Mouse (Mus musculus) small intestine, adult 2 months (tissue): Measurements from ENCODE around the gene Kndc1. TPM values are rescaled to one million over a fixed set of nuclear protein-coding genes. Genes with fewer than 3 reads are reported as not detected.
A peak's percentile ranks its signal among the peaks of the same experiment; 100 is the strongest.

Source experiments
- H3K27ac ChIP-seq: fragments of 200-500 bp; 2 replicates; pipeline ENCODE4 v1.5.1; 2012; ENCODE audit warnings: low read depth, low read length, control low read depth, inconsistent platforms; ENCODE audit not compliant: insufficient read depth
- H3K27me3 ChIP-seq: fragments of 200-500 bp; 2 replicates; pipeline ENCODE4 v1.6.1; 2012; ENCODE audit warnings: mild to moderate bottlenecking, moderate library complexity, low read length, inconsistent platforms; ENCODE audit not compliant: control insufficient read depth, insufficient read depth
- H3K36me3 ChIP-seq: fragments of 200-500 bp; 2 replicates; pipeline ENCODE4 v1.6.1; 2012; ENCODE audit warnings: mild to moderate bottlenecking, low read length, control low read depth, inconsistent platforms; ENCODE audit not compliant: control insufficient read depth, insufficient read depth
- H3K4me1 ChIP-seq: fragments of 200-500 bp; 2 replicates; pipeline ENCODE4 v1.6.1; 2012; ENCODE audit warnings: low read length, inconsistent platforms, mixed read lengths; ENCODE audit not compliant: control insufficient read depth, insufficient read depth, insufficient read length
- H3K4me3 ChIP-seq: fragments of 200-500 bp; 2 replicates; pipeline ENCODE4 v1.5.1; 2012; ENCODE audit warnings: low read depth, mild to moderate bottlenecking, control low read depth, inconsistent platforms, low read length, moderate library complexity
- CTCF ChIP-seq: fragments of 200-500 bp; IDR thresholded peaks from 2 replicates; pipeline ENCODE4 v1.5.1; 2012; ENCODE audit warnings: low read depth, mild to moderate bottlenecking, control low read depth, inconsistent platforms, low read length, moderate library complexity, mixed read lengths; ENCODE audit not compliant: insufficient replicate concordance, insufficient read length; ENCODE audit errors: extremely low read depth
- POLR2A ChIP-seq: fragments of 200-500 bp; IDR thresholded peaks from 2 replicates; pipeline ENCODE4 v1.6.1; 2012; ENCODE audit warnings: low read depth, mild to moderate bottlenecking, control low read depth, inconsistent platforms, low read length, moderate library complexity
- WGBS: fragments of 180-500 bp; shearing (Covaris S2); methylation state at CpG from one replicate; pipeline ENCODE4 v1.1.7; 2018; 5-methylcytosine and 5-hydroxymethylcytosine counted together
- polyA plus RNA-seq: library from polyadenylated mRNA; depleted of rRNA; stranded (reverse); fragments of >200 nt; gene quantifications from 2 replicates; pipeline ENCODE4 v1.2.3, GENCODE M21; 2012

Kndc1 gene
- polyA plus RNA-seq, 1 experiment, result 0.16 TPM

- H3K4me3 ChIP-seq, result no peak overlapping the region
- TF ChIP-seq POLR2A, result no peak
- no peak for TF ChIP-seq CTCF
- WGBS, result 0% methylated on average over 1 of the region's 1 CpGs
- H3K27me3 ChIP-seq, result peaks cover 10% of the 10 kb centered on the region
- H3K4me1 ChIP-seq, result 0 out of 2 replicates have a peak, but pooled peaks cover 3% of the 10 kb centered on the region
- no peaks in the 10 kb centered on the region for H3K36me3 ChIP-seq
- no peak overlapping the region for H3K27ac ChIP-seq
Measured at GRCm38 (mm10) chr7:139916345-139916744, 21.8 kb downstream of the Kndc1 start.

GRCm38 (mm10) chr7:139918262-139918661 lies 23.8 kb downstream of the Kndc1 start:
- Histone ChIP-seq H3K4me1 (0 out of 2 replicates have a peak, but pooled peaks cover 3% of the 10 kb centered on the region), H3K27ac (no peak overlapping the region), H3K4me3 (no peak overlapping the region), H3K27me3 (peaks cover 10% of the 10 kb centered on the region), H3K36me3 (no peaks in the 10 kb centered on the region)
- 73% methylated on average over 4 of the region's 4 CpGs for WGBS
- TF ChIP-seq CTCF (no peak), POLR2A (no peak)

GRCm38 (mm10) chr7:139930732-139931131 lies 36.2 kb downstream of the Kndc1 start:
- 21% methylated on average over 11 of the region's 11 CpGs for WGBS
- H3K36me3 ChIP-seq, result no peaks in the 10 kb centered on the region
- TF ChIP-seq CTCF, result peak; percentile 62; the same call in 1 of the 2 replicates
- TF ChIP-seq POLR2A, result no peak
- H3K27ac ChIP-seq, result no peak overlapping the region
- no peaks in the 10 kb centered on the region for H3K27me3 ChIP-seq
- no peaks in the 10 kb centered on the region for H3K4me1 ChIP-seq
- H3K4me3 ChIP-seq, result no peak overlapping the region

- no peak for TF ChIP-seq CTCF
- TF ChIP-seq POLR2A, result no peak
- WGBS, result 83% methylated on average over 10 of the region's 10 CpGs
- H3K4me1 ChIP-seq, result no peaks in the 10 kb centered on the region
- H3K27ac ChIP-seq, result no peak overlapping the region
- no peaks in the 10 kb centered on the region for H3K36me3 ChIP-seq
- H3K27me3 ChIP-seq, result no peaks in the 10 kb centered on the region
- H3K4me3 ChIP-seq, result no peak overlapping the region
Measured at GRCm38 (mm10) chr7:139936705-139937104, 42.2 kb downstream of the Kndc1 start.

- H3K36me3 ChIP-seq, result no peaks in the 10 kb centered on the region
- whole genome bisulfite sequencing, result 29% methylated on average over 3 of the region's 3 CpGs
Measured at GRCm38 (mm10) chr7:139937138-139937537, 42.6 kb downstream of the Kndc1 start.

GRCm38 (mm10) chr7:139937810-139938209 lies 43.3 kb downstream of the Kndc1 start:
- Histone ChIP-seq H3K4me3 (no peak overlapping the region), H3K4me1 (no peaks in the 10 kb centered on the region), H3K27me3 (no peaks in the 10 kb centered on the region), H3K27ac (no peak overlapping the region), H3K36me3 (no peaks in the 10 kb centered on the region)
- 64% methylated on average over 5 of the region's 5 CpGs for WGBS
- no peak for TF ChIP-seq CTCF
- no peak for TF ChIP-seq POLR2A

More at GRCm38 (mm10) chr7:139937138-139937537, 42.6 kb downstream of the Kndc1 start:
- Histone ChIP-seq H3K27ac (no peak overlapping the region), H3K4me3 (no peak overlapping the region), H3K4me1 (no peaks in the 10 kb centered on the region), H3K27me3 (no peaks in the 10 kb centered on the region)
- TF ChIP-seq POLR2A (no peak), CTCF (no peak)

GRCm38 (mm10) chr7:139940476-139941209 lies 46.1 kb downstream of the Kndc1 start:
- 67% methylated on average over 16 of the region's 16 CpGs for WGBS
- no peak overlapping the region for H3K27ac ChIP-seq
- no peak for TF ChIP-seq POLR2A
- no peak for TF ChIP-seq CTCF
- peaks cover 8% of the 10 kb centered on the region for H3K4me1 ChIP-seq
- peaks cover 23% of the 10 kb centered on the region for H3K27me3 ChIP-seq
- H3K4me3 ChIP-seq, result no peak overlapping the region
- no peaks in the 10 kb centered on the region for H3K36me3 ChIP-seq
